Mouse (Mus musculus): ENCODE measurements at regions not wholly inside any gene's neighbourhood (a gene's known extent, or its start where the extent isn't known, plus 50 kb on each side); places are given as distances from the start of the nearest gene placed in this dataset.

GRCm38 (mm10) chr2:19132864-19133263 lies 66.2 kb upstream of the Armc3 start:
- TF ChIP-seq CTCF (IDR thresholded peaks at IDR 0.05; ENCODE audit: extremely low read depth, insufficient read depth, low read length) (no peak), POLR2A (IDR thresholded peaks at IDR 0.05; ENCODE audit: extremely low read depth, insufficient read depth, low read length) (no peak)

Data from cortical plate, adult 2 months (tissue).